Mouse (Mus musculus) kidney, embryonic 15.5 days (tissue): Measurements from ENCODE around the gene Zwilch. TPM values are rescaled to one million over a fixed set of nuclear protein-coding genes. Genes with fewer than 3 reads are reported as not detected.
A peak's percentile ranks its signal among the peaks of the same experiment; 100 is the strongest.
"Not testable (repeated sequence)": the region's sequence is repeated elsewhere in the genome, so short reads cannot be mapped to it uniquely, and the experiment has no call there.

Source experiments
- ATAC-seq: fragments of 200-750 bp; cut with Nextera tagmentation; replicated peaks from 2 replicates; pipeline ENCODE4 v1.8.0; 2017; ENCODE audit warnings: moderate TSS enrichment; ENCODE audit not compliant: low FRiP score
- H3K27ac ChIP-seq: fragments of 300-500 bp; sonication (generic); 2 replicates; pipeline ENCODE4 v1.5.1; 2015; ENCODE audit warnings: mild to moderate bottlenecking, inconsistent platforms
- H3K27me3 ChIP-seq: fragments of 300-500 bp; sonication (generic); 2 replicates; pipeline ENCODE4 v1.6.1; 2015; ENCODE audit warnings: inconsistent platforms
- H3K36me3 ChIP-seq: fragments of 300-500 bp; sonication (generic); 2 replicates; pipeline ENCODE4 v1.6.1; 2015; ENCODE audit warnings: inconsistent platforms
- H3K4me1 ChIP-seq: fragments of 300-500 bp; sonication (generic); 2 replicates; pipeline ENCODE4 v1.6.1; 2015; ENCODE audit warnings: inconsistent platforms
- H3K4me2 ChIP-seq: fragments of 300-500 bp; sonication (generic); 2 replicates; pipeline ENCODE4 v1.6.1; 2015; ENCODE audit warnings: moderate library complexity, mild to moderate bottlenecking, inconsistent platforms
- H3K4me3 ChIP-seq: fragments of 300-500 bp; sonication (generic); replicated peaks from 2 replicates; pipeline ENCODE4 v1.5.1; 2015; ENCODE audit warnings: mild to moderate bottlenecking, inconsistent platforms
- H3K9ac ChIP-seq: fragments of 300-500 bp; sonication (generic); 2 replicates; pipeline ENCODE4 v1.6.1; 2015; ENCODE audit warnings: mild to moderate bottlenecking, inconsistent platforms
- H3K9me3 ChIP-seq: fragments of 300-500 bp; sonication (generic); replicated peaks from 2 replicates; pipeline ENCODE4 v1.6.1; 2016; ENCODE audit warnings: inconsistent platforms
- WGBS: fragments of 180-500 bp; shearing (Covaris S2); methylation state at CpG from one replicate; pipeline ENCODE4 v1.1.7; 2015; ENCODE audit warnings: mixed read lengths; 5-methylcytosine and 5-hydroxymethylcytosine counted together
- polyA plus RNA-seq: library from polyadenylated mRNA; unstranded; fragments of >200 nt; fragmentation: Nextera tagmentation; extraction: Ambion mirVana; gene quantifications from 2 replicates; pipeline ENCODE4 v1.2.1, GENCODE M21; 2015

The Zwilch gene
- polyA plus RNA-seq, 1 experiment from 2014 or later = 29.1 TPM

GRCm38 (mm10) chr9:64175378-64175777 lies 2.5 kb upstream of the Zwilch start:
- whole genome bisulfite sequencing = 87% methylated on average over 11 of the region's 11 CpGs

GRCm38 (mm10) chr9:64174766-64175165 lies 1.9 kb upstream of the Zwilch start:
- no peak for ATAC-seq
- H3K9ac ChIP-seq = peak overlapping the region; percentile 26; the same call in 1 of the 2 replicates
- no peak overlapping the region for H3K27ac ChIP-seq
- peaks cover 46% of the 10 kb centered on the region for H3K36me3 ChIP-seq
- H3K4me3 ChIP-seq = peak overlapping the region; percentile 96
- H3K4me1 ChIP-seq = peaks cover 44% of the 10 kb centered on the region
- WGBS = 57% methylated on average over 8 of the region's 8 CpGs
- H3K4me2 ChIP-seq = peak overlapping the region; percentile 73
- H3K9me3 ChIP-seq = no peaks in the 10 kb centered on the region
- no peaks in the 10 kb centered on the region for H3K27me3 ChIP-seq

More at GRCm38 (mm10) chr9:64175378-64175777, 2.5 kb upstream of the Zwilch start:
- Histone ChIP-seq H3K36me3 (peaks cover 51% of the 10 kb centered on the region), H3K9ac (0 out of 2 replicates have a peak overlapping the region, but pooled peaks have one; percentile 10), H3K27ac (0 out of 2 replicates have a peak overlapping the region, but pooled peaks have one; percentile 45), H3K27me3 (no peaks in the 10 kb centered on the region), H3K4me1 (peaks cover 50% of the 10 kb centered on the region), H3K9me3 (no peaks in the 10 kb centered on the region), H3K4me2 (peak overlapping the region; percentile 73; the same call in 1 of the 2 replicates), H3K4me3 (no peak overlapping the region)
- ATAC-seq = no peak

- peak overlapping the region; percentile 92 for H3K9ac ChIP-seq
- H3K4me1 ChIP-seq = peaks cover 41% of the 10 kb centered on the region
- peak overlapping the region; percentile 96 for H3K4me3 ChIP-seq
- peaks cover 46% of the 10 kb centered on the region for H3K36me3 ChIP-seq
- peak overlapping the region; percentile 73 for H3K4me2 ChIP-seq
- H3K27me3 ChIP-seq = no peaks in the 10 kb centered on the region
- 0 out of 2 replicates have a peak overlapping the region, but pooled peaks have one; percentile 99 for H3K27ac ChIP-seq
- H3K9me3 ChIP-seq = no peaks in the 10 kb centered on the region
- no peak for ATAC-seq
Measured at GRCm38 (mm10) chr9:64174341-64174740, 1.4 kb upstream of the Zwilch start.

- Histone ChIP-seq H3K36me3 (peaks cover 43% of the 10 kb centered on the region), H3K27me3 (no peaks in the 10 kb centered on the region), H3K4me3 (peak overlapping the region; percentile 96), H3K9me3 (no peaks in the 10 kb centered on the region), H3K4me1 (peaks cover 38% of the 10 kb centered on the region), H3K9ac (peak overlapping the region; percentile 92), H3K4me2 (peak overlapping the region; percentile 73), H3K27ac (peak overlapping the region; percentile 99)
- no peak for ATAC-seq
- under 1% methylated on average over 16 of the region's 16 CpGs for WGBS
Measured at GRCm38 (mm10) chr9:64173666-64174220, 839 bp upstream of the Zwilch start.

GRCm38 (mm10) chr9:64172145-64172815 lies 624 bp downstream of the Zwilch start:
- Histone ChIP-seq H3K4me1 (peaks cover 32% of the 10 kb centered on the region), H3K27me3 (no peaks in the 10 kb centered on the region), H3K9ac (peak overlapping the region; percentile 92), H3K27ac (peak overlapping the region; percentile 99), H3K4me3 (peak overlapping the region; percentile 96), H3K36me3 (peaks cover 37% of the 10 kb centered on the region), H3K9me3 (no peaks in the 10 kb centered on the region), H3K4me2 (peak overlapping the region; percentile 73)
- peak; percentile 68 for ATAC-seq
- 1% methylated on average over 18 of the region's 18 CpGs for WGBS

- H3K4me1 ChIP-seq = peaks cover 24% of the 10 kb centered on the region
- not testable (repeated sequence) for H3K27ac ChIP-seq, H3K4me3 ChIP-seq, H3K9me3 ChIP-seq, ATAC-seq, H3K9ac ChIP-seq, H3K4me2 ChIP-seq, H3K27me3 ChIP-seq
- WGBS = 90% methylated on average over 3 of the region's 3 CpGs
- peaks cover 30% of the 10 kb centered on the region for H3K36me3 ChIP-seq
Measured at GRCm38 (mm10) chr9:64169967-64170366, 2.9 kb downstream of the Zwilch start.

- H3K27ac ChIP-seq = no peak overlapping the region
- ATAC-seq = no peak
- H3K4me3 ChIP-seq = no peak overlapping the region
- 91% methylated on average over 5 of the region's 5 CpGs for WGBS
- no peaks in the 10 kb centered on the region for H3K27me3 ChIP-seq
- H3K36me3 ChIP-seq = peaks cover 91% of the 10 kb centered on the region
- H3K9ac ChIP-seq = no peak overlapping the region
- no peaks in the 10 kb centered on the region for H3K9me3 ChIP-seq
- no peaks in the 10 kb centered on the region for H3K4me1 ChIP-seq
- H3K4me2 ChIP-seq = no peak overlapping the region
Measured at GRCm38 (mm10) chr9:64160471-64160870, 12.4 kb downstream of the Zwilch start.

GRCm38 (mm10) chr9:64156641-64157040 lies 16.3 kb downstream of the Zwilch start:
- no peak overlapping the region for H3K4me2 ChIP-seq
- H3K4me3 ChIP-seq = no peak overlapping the region
- H3K27me3 ChIP-seq = no peaks in the 10 kb centered on the region
- no peak overlapping the region for H3K9ac ChIP-seq
- H3K4me1 ChIP-seq = no peaks in the 10 kb centered on the region
- ATAC-seq = no peak
- H3K27ac ChIP-seq = no peak overlapping the region
- H3K9me3 ChIP-seq = no peaks in the 10 kb centered on the region
- peaks cover 92% of the 10 kb centered on the region for H3K36me3 ChIP-seq
- 90% methylated on average over 1 of the region's 1 CpGs for WGBS

- 89% methylated on average over 9 of the region's 9 CpGs for WGBS
- no peaks in the 10 kb centered on the region for H3K9me3 ChIP-seq
- H3K36me3 ChIP-seq = peaks cover 68% of the 10 kb centered on the region
- H3K4me1 ChIP-seq = no peaks in the 10 kb centered on the region
- no peak for ATAC-seq
- H3K27me3 ChIP-seq = no peaks in the 10 kb centered on the region
- H3K9ac ChIP-seq = no peak overlapping the region
- no peak overlapping the region for H3K27ac ChIP-seq
- no peak overlapping the region for H3K4me3 ChIP-seq
- no peak overlapping the region for H3K4me2 ChIP-seq
Measured at GRCm38 (mm10) chr9:64139879-64140278, 33.0 kb downstream of the Zwilch start.

GRCm38 (mm10) chr9:64138896-64139295 lies 34.0 kb downstream of the Zwilch start:
- WGBS = 6% methylated on average over 6 of the region's 6 CpGs
- not testable (repeated sequence) for ATAC-seq, H3K4me3 ChIP-seq

GRCm38 (mm10) chr9:64131623-64132022 lies 41.3 kb downstream of the Zwilch start:
- Histone ChIP-seq H3K4me1 (no peaks in the 10 kb centered on the region), H3K9ac (no peak overlapping the region), H3K27me3 (no peaks in the 10 kb centered on the region), H3K36me3 (peaks cover 10% of the 10 kb centered on the region), H3K9me3 (no peaks in the 10 kb centered on the region), H3K4me3 (no peak overlapping the region), H3K27ac (no peak overlapping the region), H3K4me2 (no peak overlapping the region)
- 84% methylated on average over 6 of the region's 6 CpGs for WGBS
- ATAC-seq = no peak

More at GRCm38 (mm10) chr9:64138896-64139295, 34.0 kb downstream of the Zwilch start:
- peaks cover 60% of the 10 kb centered on the region for H3K36me3 ChIP-seq
- H3K9me3 ChIP-seq, H3K4me1 ChIP-seq, H3K9ac ChIP-seq, H3K27me3 ChIP-seq, H3K4me2 ChIP-seq, H3K27ac ChIP-seq: not testable (repeated sequence)

- Histone ChIP-seq H3K27ac (no peak overlapping the region), H3K9ac (no peak overlapping the region), H3K36me3 (no peaks in the 10 kb centered on the region), H3K4me3 (no peak overlapping the region), H3K9me3 (no peaks in the 10 kb centered on the region), H3K4me1 (peaks cover 27% of the 10 kb centered on the region), H3K4me2 (0 out of 2 replicates have a peak overlapping the region, but pooled peaks have one; percentile 9), H3K27me3 (no peaks in the 10 kb centered on the region)
- WGBS = 41% methylated on average over 12 of the region's 12 CpGs
- ATAC-seq = no peak
Measured at GRCm38 (mm10) chr9:64126121-64126520, 46.8 kb downstream of the Zwilch start.
